Mouse (Mus musculus): ENCODE data around the gene Cuedc1. TPM values are rescaled to one million over a fixed set of nuclear protein-coding genes. Genes with fewer than 3 reads are reported as not detected.

Gene Cuedc1
- 46.1 and 52.8 TPM in 2 replicates for polyA plus RNA-seq (2012; rRNA removed; ENCODE audit: low replicate concordance)

DNA sequence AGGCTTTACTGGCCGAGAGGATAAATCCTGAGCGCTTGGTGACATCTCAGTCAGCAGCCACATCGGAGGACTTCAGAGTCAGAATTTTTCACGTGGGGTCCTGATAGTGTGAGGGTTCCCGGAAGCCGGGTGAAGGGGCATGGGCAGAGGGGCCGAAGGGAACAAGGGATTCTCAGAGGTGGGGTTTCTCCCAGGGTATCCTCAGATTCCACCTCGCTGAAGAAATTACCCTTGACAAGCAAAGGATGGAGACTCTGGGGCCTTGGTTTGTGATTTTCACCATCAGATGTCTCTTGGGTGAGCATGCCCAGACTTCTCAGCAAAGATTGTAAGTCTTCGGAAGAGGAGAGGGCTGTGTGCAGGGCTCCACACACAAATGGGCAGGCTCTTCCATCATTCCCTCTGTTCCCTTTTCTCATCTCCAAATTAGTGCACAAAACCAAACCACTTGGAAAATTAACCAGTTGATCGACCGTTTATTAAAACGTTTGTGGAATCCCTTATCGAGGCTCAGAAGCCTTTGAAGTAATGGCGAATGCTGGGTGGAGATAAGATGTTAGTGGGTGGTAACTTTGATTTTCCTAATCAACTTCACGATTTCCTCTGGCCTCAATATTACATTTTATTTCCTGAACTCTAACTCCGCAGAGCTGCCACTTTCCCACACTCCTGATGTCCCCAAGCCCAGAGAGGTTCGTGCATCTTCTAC, at the start of gene Cuedc1:
TSS of gene Cuedc1 (plus strand) at position 38 of the 709 bp plus-strand sequence.

GRCm38 (mm10) chr11:88067586-88068410, 30.1 kb upstream of the Cuedc1 start, which contains the start of gene Vezf1:
TSS of gene Vezf1 (plus strand) at chr11:88068279.

GRCm38 (mm10) chr11:88203712-88204532, 106.1 kb downstream of the Cuedc1 start, which contains the start of gene Mrps23:
TSS of gene Mrps23 (plus strand) at chr11:88204388.

Other genes starting within 250 kb of the Cuedc1 start
- gene Mks1, start 244.8 kb upstream of the Cuedc1 start, polyA plus RNA-seq (2012; rRNA removed; ENCODE audit: low replicate concordance), result 12.7 and 22.3 TPM in 2 replicates
- gene Epx, start 222.5 kb upstream of the Cuedc1 start, polyA plus RNA-seq (2012; rRNA removed; ENCODE audit: low replicate concordance), result 0.36 TPM in 1 of 2 replicates, not detected in the other
- gene Olfr462, start 205.8 kb upstream of the Cuedc1 start, polyA plus RNA-seq (2012; rRNA removed; ENCODE audit: low replicate concordance), result not detected in 2 replicates
- not detected in 2 replicates for gene Olfr463, start 200.7 kb upstream of the Cuedc1 start, polyA plus RNA-seq (2012; rRNA removed; ENCODE audit: low replicate concordance)
- not detected in 2 replicates for gene Olfr464, start 177.1 kb upstream of the Cuedc1 start, polyA plus RNA-seq (2012; rRNA removed; ENCODE audit: low replicate concordance)
- 99.5 and 124 TPM in 2 replicates for gene Dynll2, start 110.5 kb upstream of the Cuedc1 start, polyA plus RNA-seq (2012; rRNA removed; ENCODE audit: low replicate concordance)
- gene Srsf1, start 50.7 kb upstream of the Cuedc1 start, polyA plus RNA-seq (2012; rRNA removed; ENCODE audit: low replicate concordance), result 76.9 and 142 TPM in 2 replicates
- 18.1 and 30.4 TPM in 2 replicates for gene Vezf1, start 29.8 kb upstream of the Cuedc1 start, polyA plus RNA-seq (2012; rRNA removed; ENCODE audit: low replicate concordance)
- gene Mrps23, start 106.3 kb downstream of the Cuedc1 start, polyA plus RNA-seq (2012; rRNA removed; ENCODE audit: low replicate concordance), result 50.6 and 56.6 TPM in 2 replicates
- gene Ccdc182, start 196.0 kb downstream of the Cuedc1 start, polyA plus RNA-seq (2012; rRNA removed; ENCODE audit: low replicate concordance), result not detected in 2 replicates

Measured in subcutaneous adipose tissue, adult 2 months (tissue).